Mouse (Mus musculus): ENCODE data around the gene Gng7.

Gng7 gene

DNA sequence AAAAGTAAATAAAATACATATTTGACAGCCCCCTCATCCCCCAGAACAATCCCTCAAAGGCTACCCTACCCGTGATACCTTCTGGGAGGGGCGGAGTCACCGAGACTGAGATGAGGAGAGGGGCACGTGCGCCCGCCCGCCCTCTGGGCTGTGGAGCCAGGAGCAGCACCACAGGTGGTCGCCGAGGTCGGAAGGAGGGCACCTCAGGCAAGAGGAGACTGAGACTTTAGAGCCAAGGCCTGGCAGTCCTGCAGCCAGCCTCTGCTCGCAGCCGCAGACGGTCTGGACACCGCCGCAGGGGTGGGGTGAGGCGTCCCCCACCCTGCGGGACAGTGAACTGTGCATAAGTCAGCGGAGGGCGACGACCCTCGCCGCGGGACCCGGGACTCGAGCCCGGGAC, 83.0 kb downstream of the Gng7 start:
- peak in 1 of 2 experiments; percentile 40 for DNase-seq (ENCODE audit: inconsistent age in 2 of 2, low spot score in 1 of 2)

DNA sequence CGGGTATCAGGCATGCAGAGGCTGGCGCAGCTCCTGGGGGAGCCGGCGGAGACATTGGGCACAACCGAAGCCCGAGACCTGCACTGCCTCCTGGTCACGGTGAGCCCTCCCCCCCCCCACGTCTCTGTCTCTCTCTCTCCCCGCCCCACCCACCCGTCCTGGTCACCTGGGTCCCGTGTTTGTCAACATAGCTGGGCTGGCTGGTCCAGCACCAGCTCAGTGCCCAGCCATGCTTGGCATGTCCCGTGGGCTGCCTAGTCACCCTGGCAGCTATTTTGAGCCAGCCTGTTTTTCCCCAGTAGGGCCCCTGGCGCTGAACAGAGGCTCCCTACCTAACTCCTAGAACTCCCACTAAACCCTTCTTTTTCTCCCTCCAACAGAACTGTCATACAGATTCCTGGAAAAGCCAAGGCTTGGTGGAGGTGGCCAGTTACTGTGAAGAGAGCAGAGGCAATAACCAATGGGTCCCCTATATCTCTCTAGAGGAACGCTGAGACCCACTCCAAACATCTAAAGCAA, 83.5 kb downstream of the Gng7 start:
- peak; percentile 52 to 72 for DNase-seq (ENCODE audit: inconsistent age in 2 of 2, low spot score in 1 of 2)

DNA sequence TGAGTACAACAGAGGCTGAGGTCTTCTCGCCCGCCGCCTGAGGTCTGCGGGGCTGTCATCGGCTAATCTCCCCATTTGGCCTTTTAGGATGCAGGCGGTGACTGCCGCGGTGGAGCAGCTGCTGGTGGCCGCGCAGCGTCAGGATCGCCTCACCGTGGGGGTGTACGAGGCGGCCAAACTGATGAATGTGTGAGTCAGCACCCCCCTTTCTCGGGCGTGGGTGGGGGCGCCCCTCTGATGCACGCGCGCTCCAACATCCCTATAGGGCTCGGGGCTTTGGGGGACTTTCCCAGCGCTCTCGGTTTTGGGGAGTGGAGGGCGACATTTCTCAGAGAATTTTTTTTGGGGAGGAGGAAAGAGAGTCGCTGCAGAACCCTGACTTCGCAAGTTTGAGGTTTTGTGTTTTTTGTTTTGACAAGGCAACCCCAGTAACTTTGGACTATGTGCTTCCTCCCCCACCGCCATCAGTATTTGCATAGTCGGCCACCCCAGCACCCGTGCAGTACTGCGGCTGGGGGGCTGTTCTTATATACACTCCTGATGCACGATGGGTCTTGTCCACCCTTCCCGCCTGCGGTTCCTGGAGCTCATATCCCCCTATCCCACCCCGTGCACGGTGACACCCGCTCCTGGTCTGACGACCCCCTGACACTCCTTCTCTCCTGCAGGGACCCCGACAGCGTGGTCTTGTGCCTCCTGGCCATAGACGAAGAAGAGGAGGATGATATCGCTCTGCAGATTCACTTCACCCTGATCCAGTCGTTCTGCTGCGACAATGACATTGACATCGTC, 84.2 kb downstream of the Gng7 start:
- peak; percentile 66 to 77 for DNase-seq (ENCODE audit: inconsistent age in 2 of 2, low spot score in 1 of 2)

GRCm38 (mm10) chr10:80929299-80930226, 85.2 kb downstream of the Gng7 start, which contains the start of gene Gadd45b:
Gadd45b (plus strand) TSS chr10:80930073.
- peak; percentile 99 to 100 for DNase-seq (ENCODE audit: inconsistent age in 2 of 2, low spot score in 1 of 2)

GRCm38 (mm10) chr10:80928586-80929298, 86.0 kb downstream of the Gng7 start:
- peak; percentile 94 to 97 for DNase-seq (ENCODE audit: inconsistent age in 2 of 2, low spot score in 1 of 2)

DNA sequence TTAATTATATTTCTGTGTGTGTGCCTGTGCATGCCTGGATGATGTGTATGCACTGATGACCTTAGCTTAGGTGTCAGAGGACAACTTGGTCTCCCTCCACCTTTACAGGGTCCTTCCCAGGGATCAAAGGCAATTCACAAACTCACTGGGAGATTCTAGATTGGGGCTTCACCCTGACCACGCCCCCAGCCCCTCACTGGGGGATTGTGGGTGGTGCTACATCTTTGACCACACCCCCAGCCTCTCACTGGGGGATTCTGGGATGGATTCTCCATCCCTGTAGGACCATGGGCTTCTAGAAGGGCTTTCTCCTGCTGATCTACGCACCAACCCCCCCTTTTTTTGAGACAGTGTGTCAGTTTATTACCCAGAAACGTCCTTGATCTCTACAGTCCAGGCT, 89.3 kb downstream of the Gng7 start:
- DNase-seq (ENCODE audit: inconsistent age in 2 of 2, low spot score in 1 of 2): peak in 1 of 2 experiments; percentile 50

DNA sequence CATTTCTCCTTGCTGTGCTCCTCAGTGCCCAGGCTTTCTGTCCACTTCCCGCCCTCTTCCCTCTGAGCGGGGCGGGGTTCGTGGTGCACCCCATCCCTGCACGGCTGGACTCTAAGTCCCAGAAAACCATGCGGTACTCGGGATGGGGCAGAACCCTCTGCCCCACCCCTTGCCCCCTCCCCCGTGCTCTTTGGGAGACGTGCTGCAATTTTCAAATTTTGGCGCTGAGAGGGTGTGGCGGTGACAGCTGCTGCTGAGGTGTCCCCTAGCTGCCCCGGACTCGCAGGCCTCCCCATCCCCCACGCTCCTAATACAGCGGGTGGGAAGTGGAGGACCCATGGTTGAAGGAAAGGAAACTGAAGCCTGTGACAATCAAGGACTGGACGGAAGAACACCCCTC, 92.8 kb downstream of the Gng7 start:
- DNase-seq (ENCODE audit: inconsistent age in 2 of 2, low spot score in 1 of 2): peak in 1 of 2 experiments; percentile 53

GRCm38 (mm10) chr10:80917779-80918434, 96.8 kb downstream of the Gng7 start, which contains the start of gene Lmnb2:
Lmnb2 (minus strand) TSS chr10:80918245.
- DNase-seq (ENCODE audit: inconsistent age in 2 of 2, low spot score in 1 of 2): peak; percentile 79 to 91

DNA sequence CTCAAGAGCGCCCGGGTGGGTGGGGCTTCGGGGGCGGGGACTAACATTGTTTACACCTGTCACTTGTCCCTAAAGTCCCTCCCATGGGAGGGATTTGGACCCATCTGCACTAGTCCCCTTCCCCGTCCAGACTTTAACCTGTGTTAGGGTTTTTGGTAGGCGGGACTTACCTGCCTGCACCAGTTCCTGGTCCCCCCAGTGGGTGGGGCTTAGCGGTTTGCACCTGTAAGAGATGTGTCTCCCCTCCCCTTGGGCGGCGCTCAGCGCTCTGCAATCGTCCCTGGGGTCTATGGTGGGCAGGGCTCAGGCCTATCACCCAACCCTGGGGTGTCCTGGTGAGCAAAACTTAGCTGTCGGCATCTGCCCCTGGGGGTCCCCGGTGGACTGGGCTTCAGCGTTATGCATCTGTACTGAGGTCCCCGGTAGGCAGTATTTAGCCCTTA, 97.4 kb downstream of the Gng7 start:
- DNase-seq (ENCODE audit: inconsistent age in 2 of 2, low spot score in 1 of 2): no peak

DNA sequence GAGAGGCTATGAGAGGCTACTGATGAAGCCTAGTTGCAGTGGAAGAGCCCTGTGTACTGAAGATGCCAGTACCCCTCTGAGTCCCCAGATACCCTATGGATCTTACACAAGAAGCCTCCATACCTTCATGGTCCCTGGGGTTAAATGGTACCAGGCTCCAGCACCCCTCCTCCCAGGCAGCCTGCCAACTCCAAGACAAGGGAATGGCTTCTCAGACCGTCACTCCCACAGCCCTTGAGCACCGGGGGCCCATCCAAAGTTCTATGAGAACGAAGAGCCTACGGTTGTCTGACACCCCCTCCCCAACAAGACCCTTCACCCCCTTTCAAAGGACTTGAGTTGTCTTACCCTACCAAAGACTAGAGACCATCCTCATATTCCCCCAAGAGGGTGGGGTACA, 99.0 kb downstream of the Gng7 start:
- DNase-seq (ENCODE audit: inconsistent age in 2 of 2, low spot score in 1 of 2): no peak

DNA sequence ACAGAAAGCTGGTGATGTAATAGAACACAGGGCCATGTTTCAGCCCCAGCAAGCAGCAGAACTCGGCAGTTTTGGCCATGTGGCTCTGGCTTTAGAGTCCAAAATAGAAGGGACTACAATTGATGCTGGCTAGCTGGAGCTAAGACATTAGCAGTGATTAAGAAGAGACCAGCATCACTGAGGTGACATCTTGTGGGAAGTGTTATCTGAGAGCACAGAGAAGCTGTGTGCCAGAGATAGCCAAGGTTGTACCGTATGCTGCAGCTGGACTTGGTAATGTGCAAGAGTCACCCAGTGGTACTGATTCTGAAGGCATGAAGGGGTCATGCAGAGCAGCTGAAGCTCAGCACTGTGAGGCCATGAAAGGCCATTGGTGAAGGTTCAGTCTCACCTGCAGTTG, 99.5 kb downstream of the Gng7 start:
- DNase-seq (ENCODE audit: inconsistent age in 2 of 2, low spot score in 1 of 2): no peak

GRCm38 (mm10) chr10:80914253-80914656, 100.5 kb downstream of the Gng7 start:
- peak in 1 of 2 experiments; percentile 25 for DNase-seq (ENCODE audit: inconsistent age in 2 of 2, low spot score in 1 of 2)

- peak in 1 of 2 experiments; percentile 37 for DNase-seq (ENCODE audit: inconsistent age in 2 of 2, low spot score in 1 of 2)
Observed at GRCm38 (mm10) chr10:80913364-80914011, 101.3 kb downstream of the Gng7 start.

- DNase-seq (ENCODE audit: inconsistent age in 2 of 2, low spot score in 1 of 2): no peak
Observed at GRCm38 (mm10) chr10:80911891-80912290, 102.9 kb downstream of the Gng7 start.

DNA sequence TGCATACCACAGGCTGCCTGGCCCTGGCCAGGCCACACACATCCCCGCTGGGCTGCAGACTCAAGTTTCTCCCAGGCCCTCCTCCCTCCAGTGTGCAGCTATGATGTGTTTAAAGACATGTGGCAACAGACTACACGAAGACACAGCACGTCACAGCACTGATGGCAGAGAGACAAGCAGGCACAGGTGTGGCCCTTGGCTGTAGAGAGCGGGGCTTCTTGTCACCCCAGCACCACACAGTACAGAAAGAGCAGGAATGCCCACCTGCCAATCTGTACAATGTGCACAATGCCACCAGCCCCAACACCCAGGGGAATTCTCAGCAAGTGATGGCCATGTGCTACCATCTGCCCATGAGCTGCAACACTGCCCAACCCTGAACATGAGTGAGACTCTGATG, 103.4 kb downstream of the Gng7 start:
- no peak for DNase-seq (ENCODE audit: inconsistent age in 2 of 2, low spot score in 1 of 2)

- peak in 1 of 2 experiments; percentile 23 for DNase-seq (ENCODE audit: inconsistent age in 2 of 2, low spot score in 1 of 2)
Observed at GRCm38 (mm10) chr10:80909375-80910162, 105.2 kb downstream of the Gng7 start.

DNA sequence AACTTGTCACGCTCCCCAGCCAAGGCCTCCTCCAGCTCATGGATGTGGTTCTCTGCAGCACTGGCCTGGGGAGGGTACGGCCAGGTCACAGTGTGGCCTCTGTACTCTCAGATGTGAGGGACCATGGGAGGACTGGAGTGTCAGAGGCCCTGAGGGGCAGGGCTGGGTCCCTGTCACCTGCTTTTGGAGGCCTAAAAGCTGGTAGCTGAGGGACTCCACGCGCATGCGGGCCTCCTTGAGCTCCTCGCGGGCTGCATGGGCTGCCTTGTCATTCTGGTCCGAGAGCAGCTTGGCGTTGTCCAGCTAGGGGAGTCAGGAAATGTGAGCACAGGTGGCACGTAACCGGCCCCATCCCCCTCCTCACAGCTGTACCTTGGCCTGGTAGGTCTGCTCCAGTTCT, 110.0 kb downstream of the Gng7 start:
- DNase-seq (ENCODE audit: inconsistent age in 2 of 2, low spot score in 1 of 2): no peak

- peak; percentile 64 to 65 for DNase-seq (ENCODE audit: inconsistent age in 2 of 2, low spot score in 1 of 2)
Observed at GRCm38 (mm10) chr10:80904004-80904693, 110.6 kb downstream of the Gng7 start.
